Mouse (Mus musculus) layer of hippocampus, adult 11-12 months (tissue): Measurements from ENCODE around the gene Stk10.

Experiments
- DNase-seq: peaks from one replicate; pipeline ENCODE4 v3.0.0; 2022; ENCODE audit warnings: low spot score

The Stk10 gene

DNA sequence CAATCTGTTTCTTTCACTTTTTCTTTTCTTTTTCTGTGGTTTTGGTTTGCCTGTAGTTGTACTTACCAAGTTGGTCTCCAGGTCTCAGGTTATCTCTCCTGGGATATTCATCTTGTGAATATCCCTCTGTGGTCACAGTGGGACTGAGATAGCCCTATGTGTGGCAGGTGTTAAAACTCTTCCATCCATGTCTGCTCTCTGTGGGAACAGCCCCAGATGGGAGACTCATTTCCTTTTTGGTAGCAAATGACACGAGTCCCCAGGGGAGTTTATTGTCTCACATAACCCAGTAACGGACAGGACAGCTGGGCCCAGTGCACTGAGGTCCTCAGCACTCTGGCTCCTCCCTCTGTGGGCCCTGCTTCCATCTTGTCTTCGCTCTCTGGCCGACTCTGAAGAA lies 17.0 kb downstream of the Stk10 start:
- no peak for DNase-seq

DNA sequence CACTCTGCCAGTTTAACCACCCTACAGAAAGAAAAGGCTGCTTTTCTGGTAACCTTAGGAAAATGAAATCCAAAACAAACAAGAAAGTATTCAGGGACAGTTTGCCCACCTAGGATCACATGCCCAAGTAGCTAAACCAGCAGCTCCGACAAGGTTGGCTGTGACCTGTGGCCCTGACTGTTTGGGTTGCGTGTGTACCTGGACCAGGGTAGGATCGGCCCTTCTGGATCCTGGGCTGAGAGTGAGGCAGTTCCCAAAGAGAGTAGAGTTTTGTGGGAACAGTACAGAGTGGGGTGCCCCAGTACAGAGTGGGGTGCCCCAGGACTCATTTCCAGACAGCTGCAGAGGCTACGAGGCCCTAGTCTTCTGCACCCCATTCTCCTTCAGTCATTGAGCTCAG lies 18.0 kb downstream of the Stk10 start:
- no peak for DNase-seq

DNA sequence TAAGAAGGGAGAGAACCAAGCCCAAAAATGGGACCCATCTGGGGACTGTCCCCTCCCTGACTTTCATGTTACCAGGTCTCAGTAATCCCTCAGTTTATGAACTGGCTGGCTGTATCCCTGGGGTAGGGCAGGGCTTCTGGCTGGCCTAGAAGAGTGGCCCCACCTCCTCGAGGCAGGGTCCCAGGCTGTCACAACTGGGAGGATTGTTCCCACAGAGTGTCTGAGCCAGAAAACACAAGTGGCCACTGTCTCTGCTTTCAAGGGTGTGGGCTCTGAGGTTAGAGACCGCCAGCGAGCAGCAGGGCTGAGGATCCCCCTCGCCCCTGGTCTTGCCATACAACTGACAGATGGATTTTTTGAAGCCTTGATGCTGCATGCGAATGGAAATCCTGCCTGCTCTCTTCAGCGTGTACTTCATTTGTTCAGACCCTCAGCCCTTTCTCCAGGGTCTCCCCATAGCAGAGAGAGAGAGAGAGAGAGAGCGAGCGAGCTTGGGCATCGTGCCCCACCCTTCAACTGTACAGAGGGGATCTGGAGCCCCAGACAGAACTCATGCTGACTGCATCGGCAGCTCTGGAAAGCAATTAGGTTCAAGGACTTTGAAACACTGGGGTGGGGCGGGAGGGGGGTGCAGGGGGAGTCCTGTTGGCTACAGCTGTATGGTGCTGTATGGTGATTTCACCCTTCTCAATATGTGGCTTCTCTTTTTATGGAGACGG lies 18.6 kb downstream of the Stk10 start:
- DNase-seq, result no peak

DNA sequence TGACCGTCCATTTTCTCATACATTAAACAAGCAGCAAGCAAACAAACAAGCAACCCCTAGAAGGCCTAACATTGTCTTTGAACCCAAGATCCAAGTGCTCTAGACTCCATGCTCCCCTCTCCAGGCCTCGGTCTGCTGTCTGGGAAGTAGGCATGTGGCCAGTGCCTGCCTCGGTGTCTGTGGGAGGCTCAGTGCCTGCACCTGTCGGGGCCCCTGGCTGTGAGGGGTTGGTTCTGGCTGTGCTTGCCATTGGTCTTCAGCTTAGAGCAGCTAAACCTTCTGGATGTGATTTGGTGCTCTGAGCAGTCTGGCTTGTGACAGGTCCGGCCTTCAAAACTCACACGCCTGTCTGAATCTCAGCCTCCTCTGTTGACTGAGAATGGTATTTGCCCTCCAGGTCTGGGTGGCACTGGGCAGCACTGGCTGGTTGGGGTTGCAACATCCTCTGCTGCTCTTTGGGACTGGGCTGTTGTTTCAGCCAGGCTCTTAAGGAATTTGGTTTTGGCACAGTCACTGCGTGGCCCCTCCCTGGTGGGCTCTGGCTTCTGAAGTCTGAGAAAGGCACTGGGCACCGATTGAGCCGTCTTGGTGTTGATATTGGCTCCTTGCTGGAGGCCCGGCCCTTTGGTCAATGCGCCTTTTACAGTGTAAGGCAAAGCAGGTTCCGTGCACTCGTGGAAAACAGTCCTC lies 19.4 kb downstream of the Stk10 start:
- no peak for DNase-seq

DNA sequence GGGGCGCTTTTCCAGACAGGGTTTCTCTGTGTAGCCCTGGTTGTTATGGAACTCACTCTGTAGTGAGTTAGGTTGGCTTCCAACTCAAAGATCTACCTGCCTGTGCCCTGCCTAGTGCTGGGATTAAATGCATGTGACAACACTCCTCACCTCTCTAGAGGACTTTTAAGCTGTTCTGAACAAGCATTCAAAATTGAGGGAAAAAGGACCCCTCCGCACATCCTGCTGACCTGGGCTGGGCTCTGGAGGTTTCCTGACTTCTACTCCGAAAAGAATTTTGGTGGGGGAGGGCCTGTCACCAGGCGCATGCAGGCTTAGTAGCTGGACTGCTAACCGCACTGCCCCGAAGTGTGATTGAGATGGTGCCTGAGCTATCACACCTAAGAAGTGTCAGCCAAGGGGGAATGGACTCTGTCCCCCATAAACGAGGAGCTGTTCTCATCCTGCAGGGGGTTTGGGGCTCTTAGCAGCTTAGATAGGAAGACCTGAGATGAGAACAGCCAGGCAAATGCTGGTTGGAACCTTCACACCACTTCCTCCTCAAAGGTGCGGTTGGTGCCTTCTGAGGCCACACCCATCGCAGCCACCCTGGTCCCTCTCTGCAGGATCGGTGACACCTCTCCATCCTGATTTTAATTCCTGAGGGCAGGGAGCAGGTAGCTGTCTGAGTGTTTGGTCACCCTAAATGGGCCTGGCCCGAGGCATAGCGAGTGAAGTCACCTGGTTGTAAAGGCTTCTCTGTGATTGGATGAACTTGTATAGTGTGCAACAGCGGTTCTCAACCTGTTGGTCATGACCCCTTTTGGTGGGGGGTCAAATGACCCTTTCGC lies 20.4 kb downstream of the Stk10 start:
- DNase-seq, result no peak

DNA sequence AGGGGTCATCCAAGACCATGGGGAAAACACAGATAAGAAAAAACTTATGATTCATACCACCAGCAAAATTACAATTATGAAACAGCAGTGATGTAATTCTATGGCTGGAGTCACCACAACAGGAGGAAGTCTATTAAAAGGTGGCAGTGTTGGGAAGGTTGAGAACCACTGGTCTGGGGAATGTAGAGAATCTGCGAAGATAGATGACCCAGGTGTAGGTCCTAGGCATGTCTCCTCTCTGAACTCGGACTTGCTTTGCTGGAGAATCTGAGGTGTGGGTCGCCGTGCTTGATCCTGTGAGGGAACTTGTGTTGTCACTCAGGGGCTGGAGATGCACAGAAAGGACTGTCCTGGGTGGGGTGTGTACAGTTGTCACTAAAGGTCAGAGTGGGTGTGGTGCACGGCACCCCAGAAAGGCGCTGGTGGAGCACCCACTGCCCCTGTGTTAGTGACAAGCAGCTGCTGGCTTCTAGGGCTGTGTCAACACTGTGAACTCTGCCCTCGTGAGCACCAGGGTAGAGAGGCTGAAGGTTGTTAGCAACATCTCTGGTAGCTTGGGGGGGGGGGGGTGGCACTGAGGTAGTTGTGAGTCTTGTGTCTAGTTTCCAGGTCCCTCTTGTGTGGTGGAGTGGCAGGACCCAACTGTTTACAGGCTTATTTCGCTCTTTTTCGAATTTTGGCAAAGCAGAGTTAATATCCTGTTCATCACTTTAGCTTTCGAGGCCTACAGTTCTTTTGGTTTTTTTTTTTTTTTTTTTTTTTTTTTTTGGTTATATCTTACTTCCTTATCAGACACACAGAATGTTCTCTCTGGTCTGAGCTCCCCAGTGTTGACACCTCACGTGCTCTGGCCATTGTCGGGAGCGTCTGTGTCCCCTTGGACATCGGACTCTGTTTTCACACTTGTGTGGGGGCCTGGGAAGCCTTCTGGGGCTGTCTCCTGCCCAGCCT lies 21.3 kb downstream of the Stk10 start:
- no peak for DNase-seq

DNA sequence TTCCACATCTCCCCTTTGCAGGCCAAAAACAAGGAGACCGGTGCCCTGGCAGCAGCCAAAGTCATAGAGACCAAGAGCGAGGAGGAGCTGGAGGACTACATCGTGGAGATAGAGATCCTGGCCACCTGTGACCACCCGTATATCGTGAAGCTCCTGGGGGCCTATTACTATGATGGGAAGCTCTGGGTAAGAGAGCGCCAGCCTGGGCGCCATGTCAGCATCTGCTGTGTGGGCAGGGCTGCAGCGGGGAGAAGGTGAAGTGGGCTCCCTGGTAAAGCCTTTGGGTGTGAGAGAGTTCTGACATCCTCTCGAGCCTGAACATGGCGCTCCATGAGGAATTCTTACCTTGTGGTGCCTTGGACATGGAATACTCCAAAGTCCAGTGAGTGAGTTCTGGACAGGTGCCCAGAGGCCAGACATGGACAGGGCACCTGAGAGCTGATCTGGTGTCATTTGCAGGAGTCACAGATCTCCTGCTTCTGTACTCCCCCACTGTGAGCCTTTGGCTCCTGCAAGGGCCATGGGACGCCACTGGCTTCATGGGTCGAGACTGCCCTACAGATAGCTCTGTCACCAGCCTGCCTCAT lies 22.1 kb downstream of the Stk10 start:
- DNase-seq, result no peak

DNA sequence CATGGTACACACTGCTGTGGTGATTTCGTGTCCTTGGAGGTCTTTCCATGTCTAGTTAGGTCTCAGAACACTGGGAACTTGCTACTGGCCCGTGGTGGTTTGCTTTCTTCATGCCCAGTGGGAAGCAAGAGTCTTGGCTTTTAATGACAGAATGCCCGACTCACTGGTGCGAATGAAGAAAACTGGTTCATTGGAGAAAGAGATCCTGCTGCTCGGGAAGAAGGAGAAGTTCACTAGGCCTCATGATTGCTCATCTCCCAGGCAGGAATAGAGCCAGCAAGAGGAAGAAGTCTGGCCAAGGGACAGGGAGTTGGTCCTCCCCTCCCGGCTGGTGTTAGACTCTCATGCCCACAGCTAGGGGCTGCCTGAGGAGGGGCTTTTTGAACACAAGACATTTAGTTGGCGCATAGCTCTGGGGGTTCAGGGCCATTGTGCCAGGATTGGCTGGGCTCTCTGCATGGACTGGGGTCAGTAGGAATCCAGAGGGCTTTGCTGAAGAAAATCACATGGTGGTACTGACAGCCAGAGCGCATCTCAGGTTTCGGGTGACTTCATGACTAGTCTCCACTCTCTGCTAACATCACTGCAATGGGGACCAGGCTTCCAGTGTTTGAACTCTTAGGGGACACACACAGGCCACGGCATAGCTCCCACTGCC lies 23.4 kb downstream of the Stk10 start:
- DNase-seq, result no peak

DNA sequence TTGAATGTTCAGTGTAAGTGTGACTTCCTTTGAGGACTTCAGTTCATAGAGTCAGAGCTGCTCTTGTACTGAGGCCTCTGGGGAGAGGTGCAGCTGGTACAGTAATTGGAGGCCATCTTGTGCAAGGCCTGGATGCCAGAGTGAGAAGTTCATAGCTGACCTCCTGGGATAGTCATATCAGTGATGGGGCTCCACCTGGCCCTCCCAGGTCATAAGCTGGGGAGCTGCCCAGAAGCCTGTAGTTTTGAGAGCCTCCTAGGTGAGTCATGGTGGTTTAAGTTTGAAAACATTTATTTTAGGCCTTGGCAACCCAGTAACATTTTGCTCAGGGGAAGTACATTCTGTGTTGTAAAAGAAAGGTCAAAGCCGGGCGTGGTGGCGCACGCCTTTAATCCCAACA lies 24.9 kb downstream of the Stk10 start:
- DNase-seq, result no peak

DNA sequence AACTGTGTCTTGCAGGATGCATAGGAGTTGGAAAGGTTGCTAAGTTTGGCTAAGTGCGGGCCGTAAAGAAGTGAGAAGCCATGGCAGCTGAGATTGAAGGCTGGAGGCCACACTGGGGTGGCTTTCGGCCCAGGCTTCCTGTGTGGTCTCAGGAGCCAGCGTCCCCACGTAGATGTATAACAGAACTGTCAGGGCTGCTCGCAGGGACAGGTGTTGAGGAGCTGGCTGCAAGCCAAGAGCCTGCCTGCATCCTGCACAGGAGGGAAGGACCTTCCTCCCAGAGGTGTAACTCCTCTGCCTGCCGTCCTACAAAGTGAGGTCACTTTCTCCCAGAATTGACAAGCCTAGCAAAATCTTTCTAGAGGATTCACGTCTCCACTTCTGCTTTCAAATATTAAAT lies 25.6 kb downstream of the Stk10 start:
- DNase-seq, result no peak

DNA sequence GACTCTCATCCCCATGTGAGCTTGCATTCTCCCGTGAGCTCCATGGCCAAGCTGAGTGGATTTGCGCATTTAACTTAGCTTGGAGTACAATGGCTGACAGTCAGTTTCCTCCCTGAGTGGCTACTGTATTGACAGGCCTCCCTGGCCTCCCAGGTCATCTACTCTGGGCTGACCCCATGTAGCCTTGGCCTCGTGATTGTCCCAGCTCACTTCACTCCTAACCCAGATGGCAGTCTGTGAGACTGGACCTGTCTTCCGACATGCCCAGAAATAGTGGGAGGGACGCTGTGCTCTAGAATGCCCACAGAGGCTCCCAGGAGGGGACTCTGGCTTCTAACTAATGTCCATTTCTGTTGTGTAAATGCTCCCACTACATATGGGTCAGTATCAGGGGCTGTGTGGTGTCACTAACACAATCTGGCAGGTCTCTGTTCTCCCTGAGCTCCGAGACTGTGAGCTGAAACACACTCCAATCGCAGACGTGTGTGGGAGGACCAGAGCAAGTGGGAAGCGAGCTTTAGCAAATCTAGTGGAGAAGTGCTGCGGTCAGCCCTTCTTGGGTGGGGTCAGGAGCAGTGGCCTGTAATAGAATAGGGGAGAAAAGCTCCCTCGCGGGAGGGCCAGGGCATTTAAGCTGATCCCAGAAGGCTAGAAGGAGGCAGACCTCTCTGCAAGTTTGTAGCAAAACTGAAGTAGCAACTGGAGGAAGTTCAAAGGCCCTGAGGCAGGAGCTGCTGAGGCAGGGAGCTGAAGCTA lies 27.1 kb downstream of the Stk10 start:
- DNase-seq, result no peak

DNA sequence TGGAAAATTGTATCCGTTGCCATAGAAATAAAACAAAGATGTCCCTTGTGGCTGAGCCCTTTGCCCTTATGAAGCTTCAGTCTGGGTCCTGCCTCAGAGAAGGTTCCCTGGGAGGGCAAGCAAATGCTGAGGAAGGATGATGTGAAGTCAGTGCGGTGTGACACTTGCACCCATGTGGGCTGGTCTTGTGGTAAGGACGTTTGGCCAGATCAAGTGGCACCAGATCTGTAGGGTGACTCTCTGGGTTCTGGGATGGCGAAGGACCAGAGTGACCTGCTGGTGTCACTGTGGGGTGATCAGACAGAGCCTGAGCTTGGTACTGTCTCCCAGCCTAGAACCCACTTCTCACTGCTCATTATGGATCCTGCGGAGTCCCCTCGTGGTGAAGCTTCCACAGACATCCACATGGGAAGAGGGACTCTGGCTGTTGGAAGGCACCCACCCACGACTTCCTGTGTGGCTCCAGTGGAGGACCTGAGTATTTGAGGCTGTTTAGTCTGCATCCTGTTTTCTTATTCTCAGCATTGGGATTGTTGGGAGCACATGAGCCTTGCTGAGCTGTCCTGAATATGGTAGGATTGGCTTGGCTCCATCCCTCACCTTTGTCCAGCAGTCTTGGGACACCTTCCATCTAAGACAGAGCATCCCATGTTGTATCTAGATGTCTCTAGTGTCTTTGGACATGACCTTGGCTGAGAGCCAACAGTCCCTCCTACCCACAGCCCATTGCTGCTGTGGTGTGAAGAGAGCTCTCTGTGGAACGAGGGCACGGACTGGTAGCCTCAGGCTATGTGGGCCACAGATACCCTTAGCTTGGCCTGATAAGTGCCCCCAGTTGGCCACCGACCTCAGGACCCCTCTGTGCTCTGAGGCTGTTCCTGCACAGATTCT lies 28.6 kb downstream of the Stk10 start:
- DNase-seq, result no peak

DNA sequence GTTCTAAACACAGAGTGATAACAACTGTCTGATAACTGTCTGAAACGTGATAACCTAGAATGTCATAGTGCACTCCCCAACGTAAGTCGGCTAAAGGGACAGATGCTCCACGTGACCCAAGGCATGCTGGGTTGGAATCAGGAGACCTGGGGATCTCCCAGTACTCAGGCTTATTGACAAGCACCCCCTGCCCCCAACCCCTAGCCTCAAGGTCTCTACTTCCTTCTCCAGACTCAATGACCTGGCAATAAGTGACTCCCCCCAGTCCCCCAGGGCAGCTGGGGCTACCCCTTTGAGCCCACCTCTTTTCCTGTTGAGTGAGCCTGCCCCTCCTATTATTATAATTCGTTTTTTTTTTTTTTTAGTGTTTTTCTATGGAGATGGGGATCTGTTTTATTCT lies 29.6 kb downstream of the Stk10 start:
- no peak for DNase-seq

DNA sequence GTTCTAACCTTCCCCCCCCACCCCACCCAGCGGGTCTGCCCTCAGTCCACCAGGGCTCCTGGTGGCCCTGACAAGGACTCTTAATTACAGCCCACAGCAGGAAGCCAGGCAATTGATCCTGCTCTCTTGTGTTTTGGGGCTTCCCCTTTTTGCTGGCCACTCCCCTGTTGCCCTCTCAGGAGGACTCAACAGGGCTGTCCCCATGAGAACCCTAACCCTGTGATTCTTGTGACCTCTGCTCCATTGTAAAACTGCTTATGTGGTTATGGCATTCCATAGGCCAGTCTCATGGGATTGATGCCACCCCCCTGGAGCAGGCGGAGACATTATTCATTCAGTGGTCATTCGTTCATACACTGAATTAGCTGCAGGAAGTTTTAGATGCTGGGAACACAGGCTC lies 30.6 kb downstream of the Stk10 start:
- no peak for DNase-seq

DNA sequence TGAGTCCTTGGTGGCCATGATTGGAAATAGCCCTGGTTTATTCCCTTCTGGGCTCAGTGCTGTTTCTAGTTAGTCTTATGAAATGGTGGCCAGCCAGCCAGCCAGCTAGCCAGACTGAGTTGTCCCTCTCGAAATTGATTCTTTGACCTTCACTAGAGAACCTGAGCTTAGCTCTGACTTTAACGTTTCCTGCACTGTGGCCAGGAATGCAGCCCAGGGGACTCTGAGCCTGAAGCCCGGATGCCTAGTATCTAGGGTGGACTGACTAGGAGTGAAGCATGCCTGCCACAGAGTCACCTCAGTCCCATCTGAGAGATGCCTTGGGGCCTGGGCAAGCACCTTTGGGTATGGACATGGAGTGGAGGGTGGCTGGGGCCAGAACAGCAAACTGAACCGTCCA lies 31.5 kb downstream of the Stk10 start:
- no peak for DNase-seq

DNA sequence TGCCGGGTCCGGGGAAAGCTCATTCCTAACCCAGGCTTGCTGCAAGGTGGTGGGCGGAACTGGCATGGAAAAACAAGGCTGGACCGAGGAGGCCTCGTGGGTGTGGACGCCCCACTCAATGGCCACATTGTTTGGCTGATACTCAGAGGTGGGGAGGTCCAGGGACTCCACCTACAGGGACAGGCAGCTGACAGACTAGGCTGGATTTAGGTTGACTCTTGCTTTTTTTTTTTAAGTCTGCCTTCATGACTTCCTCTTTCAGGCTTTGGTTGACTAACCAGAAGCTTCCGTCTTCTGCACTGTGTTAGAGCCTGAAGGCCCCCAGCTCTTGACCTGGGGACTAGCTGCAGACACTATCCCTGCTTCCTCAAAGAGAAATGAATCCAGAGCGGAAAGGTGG lies 32.0 kb downstream of the Stk10 start:
- no peak for DNase-seq

DNA sequence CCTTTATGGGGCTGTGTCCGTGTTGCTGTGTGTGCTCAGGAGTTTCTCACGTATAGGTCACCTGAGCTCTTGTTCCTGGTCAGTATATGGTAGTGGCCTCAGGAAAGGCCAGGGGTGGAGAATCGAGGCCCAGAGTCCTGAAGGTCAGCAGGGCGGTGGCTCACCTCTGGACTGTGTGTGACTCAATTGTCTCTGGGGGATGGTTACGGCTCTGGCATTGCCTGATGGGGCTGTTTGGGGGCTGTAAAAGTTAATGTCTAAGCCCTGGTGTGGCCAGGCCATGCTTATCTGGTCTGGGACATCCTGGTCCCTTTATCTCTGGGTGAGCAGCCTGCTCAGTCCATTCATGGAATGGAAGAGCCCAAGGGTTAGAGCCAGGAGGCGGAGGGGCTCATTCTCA lies 33.1 kb downstream of the Stk10 start:
- no peak for DNase-seq

DNA sequence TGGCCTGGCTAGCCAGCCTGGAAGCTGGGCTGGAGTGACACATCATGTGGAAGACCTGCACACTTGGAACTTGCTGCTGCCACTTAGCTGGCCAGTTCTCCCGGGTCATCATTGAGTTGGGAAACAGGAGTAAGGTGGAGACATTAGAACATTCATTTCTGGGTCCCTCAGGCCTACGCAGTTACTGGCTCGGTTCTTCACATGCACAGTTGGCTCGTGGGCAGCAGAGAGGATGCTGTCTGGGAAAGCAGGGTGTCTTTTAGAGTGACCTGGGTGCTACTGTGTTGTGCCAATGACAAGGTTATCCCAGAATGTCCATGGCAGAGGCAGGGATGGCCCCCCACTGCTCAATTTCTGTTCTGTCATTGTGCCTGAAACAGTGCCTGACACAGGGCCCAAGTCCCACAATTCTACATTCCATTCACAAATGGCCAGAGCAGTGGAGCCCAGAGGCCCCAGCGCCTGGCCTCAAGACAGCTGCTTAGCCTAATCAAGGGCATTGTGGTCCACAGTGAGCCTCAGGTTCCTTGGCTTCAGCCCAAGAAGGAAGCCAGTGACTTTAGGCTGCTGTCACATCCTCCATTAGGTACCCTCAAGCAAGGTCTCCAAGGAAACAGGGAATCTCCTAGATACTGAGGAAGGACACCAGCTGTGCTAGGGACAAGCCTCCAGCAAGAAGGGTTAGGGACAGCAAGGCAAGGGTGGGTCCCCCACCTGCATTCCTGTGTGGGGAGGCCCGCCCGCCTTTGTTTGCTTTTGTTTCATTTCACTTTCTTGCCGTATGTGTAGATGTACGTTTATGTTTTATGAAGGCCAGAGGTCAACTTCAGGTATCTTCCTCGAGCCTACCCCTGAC lies 34.1 kb downstream of the Stk10 start:
- no peak for DNase-seq
